Mouse (Mus musculus): ENCODE results near the gene Arhgap18.
A peak's percentile ranks its signal among the peaks of the same experiment; 100 is the strongest.

Gene Arhgap18

GRCm38 (mm10) chr10:26832068-26832467 is 78.8 kb downstream of the Arhgap18 start:
- no peak for DNase-seq (ENCODE audit: low spot score in 2 of 2)

- DNase-seq (ENCODE audit: low spot score in 2 of 2) = no peak
Measured at GRCm38 (mm10) chr10:26832669-26833249, 79.5 kb downstream of the Arhgap18 start.

- DNase-seq (ENCODE audit: low spot score in 2 of 2) = no peak
Measured at GRCm38 (mm10) chr10:26833393-26833792, 80.2 kb downstream of the Arhgap18 start.

- no peak for DNase-seq (ENCODE audit: low spot score in 2 of 2)
Measured at GRCm38 (mm10) chr10:26849311-26849710, 96.1 kb downstream of the Arhgap18 start.

- DNase-seq (ENCODE audit: low spot score in 2 of 2) = no peak
Measured at GRCm38 (mm10) chr10:26849854-26850253, 96.6 kb downstream of the Arhgap18 start.

- no peak for DNase-seq (ENCODE audit: low spot score in 2 of 2)
Measured at GRCm38 (mm10) chr10:26854556-26855100, 101.4 kb downstream of the Arhgap18 start.

- DNase-seq (ENCODE audit: low spot score in 2 of 2) = no peak
Measured at GRCm38 (mm10) chr10:26855851-26856535, 102.8 kb downstream of the Arhgap18 start.

- no peak for DNase-seq (ENCODE audit: low spot score in 2 of 2)
Measured at GRCm38 (mm10) chr10:26857583-26857982, 104.4 kb downstream of the Arhgap18 start.

GRCm38 (mm10) chr10:26858537-26858936 is 105.3 kb downstream of the Arhgap18 start:
- DNase-seq (ENCODE audit: low spot score in 2 of 2) = no peak

GRCm38 (mm10) chr10:26861231-26861630 is 108.0 kb downstream of the Arhgap18 start:
- no peak for DNase-seq (ENCODE audit: low spot score in 2 of 2)

GRCm38 (mm10) chr10:26862207-26862606 is 109.0 kb downstream of the Arhgap18 start:
- no peak for DNase-seq (ENCODE audit: low spot score in 2 of 2)

- no peak for DNase-seq (ENCODE audit: low spot score in 2 of 2)
Measured at GRCm38 (mm10) chr10:26863982-26864381, 110.8 kb downstream of the Arhgap18 start.

- DNase-seq (ENCODE audit: low spot score in 2 of 2) = no peak
Measured at GRCm38 (mm10) chr10:26870802-26871201, 117.6 kb downstream of the Arhgap18 start.

- no peak for DNase-seq (ENCODE audit: low spot score in 2 of 2)
Measured at GRCm38 (mm10) chr10:26877309-26877708, 124.1 kb downstream of the Arhgap18 start.

- no peak for DNase-seq (ENCODE audit: low spot score in 2 of 2)
Measured at GRCm38 (mm10) chr10:26878924-26879600, 125.8 kb downstream of the Arhgap18 start.

GRCm38 (mm10) chr10:26884949-26885348 is 131.7 kb downstream of the Arhgap18 start:
- no peak for DNase-seq (ENCODE audit: low spot score in 2 of 2)

- DNase-seq (ENCODE audit: low spot score in 2 of 2) = no peak
Measured at GRCm38 (mm10) chr10:26889226-26889625, 136.0 kb downstream of the Arhgap18 start.

- no peak for DNase-seq (ENCODE audit: low spot score in 2 of 2)
Measured at GRCm38 (mm10) chr10:26889754-26890153, 136.5 kb downstream of the Arhgap18 start.

GRCm38 (mm10) chr10:26890269-26890955 is 137.2 kb downstream of the Arhgap18 start:
- peak; percentile 15 to 58 for DNase-seq (ENCODE audit: low spot score in 2 of 2)

GRCm38 (mm10) chr10:26893091-26893490 is 139.9 kb downstream of the Arhgap18 start:
- no peak for DNase-seq (ENCODE audit: low spot score in 2 of 2)

- no peak for DNase-seq (ENCODE audit: low spot score in 2 of 2)
Measured at GRCm38 (mm10) chr10:26895726-26896125, 142.5 kb downstream of the Arhgap18 start.

GRCm38 (mm10) chr10:26900426-26900825 is 147.2 kb downstream of the Arhgap18 start:
- DNase-seq (ENCODE audit: low spot score in 2 of 2) = no peak

Data from frontal cortex, postnatal 10 days (tissue).